Mouse (Mus musculus) thymus, adult 2 months (tissue): ENCODE measurements around the gene Mybl2. TPM values are rescaled to one million over a fixed set of nuclear protein-coding genes. Genes with fewer than 3 reads are reported as not detected.
A peak's percentile ranks its signal among the peaks of the same experiment; 100 is the strongest.
"Not testable (repeated sequence)": the region's sequence is repeated elsewhere in the genome, so short reads cannot be mapped to it uniquely, and the experiment has no call there.

ENCODE experiments used
- DNase-seq: peaks from one replicate; pipeline ENCODE4 v3.0.0; 2021
- H3K27ac ChIP-seq: fragments of 200-500 bp; 2 replicates; pipeline ENCODE4 v1.5.1; 2012; ENCODE audit warnings: low read length, control low read depth; ENCODE audit not compliant: control insufficient read depth, insufficient read depth
- H3K27me3 ChIP-seq: fragments of 200-500 bp; 2 replicates; pipeline ENCODE4 v1.6.1; 2012; ENCODE audit warnings: mild to moderate bottlenecking, low read length, moderate library complexity, mixed read lengths; ENCODE audit not compliant: control insufficient read depth, insufficient read depth
- H3K36me3 ChIP-seq: fragments of 200-500 bp; 2 replicates; pipeline ENCODE4 v1.6.1; 2012; ENCODE audit warnings: mild to moderate bottlenecking, low read length, moderate library complexity; ENCODE audit not compliant: control insufficient read depth, insufficient read depth
- H3K4me1 ChIP-seq: fragments of 200-500 bp; replicated peaks from 2 replicates; pipeline ENCODE4 v1.6.1; 2012; ENCODE audit warnings: low read length; ENCODE audit not compliant: control insufficient read depth, insufficient read depth
- H3K4me3 ChIP-seq: fragments of 200-500 bp; 2 replicates; pipeline ENCODE4 v1.5.1; 2012; ENCODE audit warnings: mild to moderate bottlenecking, low read length, control low read depth, moderate library complexity; ENCODE audit not compliant: control insufficient read depth, insufficient read depth
- CTCF ChIP-seq: fragments of 200-500 bp; IDR thresholded peaks from 2 replicates; pipeline ENCODE4 v1.5.1; 2012; ENCODE audit warnings: mild to moderate bottlenecking, control low read depth, low read length, moderate library complexity, borderline replicate concordance; ENCODE audit not compliant: control insufficient read depth, poor library complexity, insufficient read depth; ENCODE audit errors: extremely low read depth
- POLR2A ChIP-seq: fragments of 200-500 bp; IDR thresholded peaks from 2 replicates; pipeline ENCODE4 v1.6.1; 2012; ENCODE audit warnings: mild to moderate bottlenecking, low read length, control low read depth, moderate library complexity; ENCODE audit not compliant: control insufficient read depth, poor library complexity, insufficient read depth; ENCODE audit errors: extremely low read depth
- WGBS: fragments of 180-500 bp; shearing (Covaris S2); methylation state at CpG from one replicate; pipeline ENCODE4 v1.1.7; 2018; 5-methylcytosine and 5-hydroxymethylcytosine counted together
- polyA plus RNA-seq: library from polyadenylated mRNA; depleted of rRNA; stranded (reverse); fragments of >200 nt; gene quantifications from 2 replicates; pipeline ENCODE4 v1.2.3, GENCODE M21; 2012

Mybl2 gene
- polyA plus RNA-seq, 1 experiment: 29.8 TPM

- Histone ChIP-seq H3K36me3 (no peaks in the 10 kb centered on the region), H3K27ac (no peak overlapping the region), H3K4me1 (peaks cover 17% of the 10 kb centered on the region), H3K27me3 (no peaks in the 10 kb centered on the region), H3K4me3 (peak overlapping the region; percentile 57)
- 44% methylated on average over 5 of the region's 5 CpGs for WGBS
- no peak for DNase-seq
- TF ChIP-seq POLR2A (no peak), CTCF (no peak)
Observed at GRCm38 (mm10) chr2:163055715-163056114, 1.2 kb downstream of the Mybl2 start.

- Histone ChIP-seq H3K4me1 (peaks cover 17% of the 10 kb centered on the region), H3K27ac (no peak overlapping the region), H3K36me3 (no peaks in the 10 kb centered on the region), H3K27me3 (no peaks in the 10 kb centered on the region), H3K4me3 (no peak overlapping the region)
- TF ChIP-seq CTCF (no peak), POLR2A (no peak)
- DNase-seq: no peak
- 94% methylated on average over 9 of the region's 9 CpGs for WGBS
Observed at GRCm38 (mm10) chr2:163056584-163056983, 2.1 kb downstream of the Mybl2 start.

- H3K27me3 ChIP-seq, H3K36me3 ChIP-seq, DNase-seq, H3K27ac ChIP-seq, H3K4me3 ChIP-seq: not testable (repeated sequence)
- WGBS: 96% methylated on average over 7 of the region's 7 CpGs
- H3K4me1 ChIP-seq: peaks cover 15% of the 10 kb centered on the region
Observed at GRCm38 (mm10) chr2:163058981-163059380, 4.5 kb downstream of the Mybl2 start.

GRCm38 (mm10) chr2:163060630-163061029 lies 6.1 kb downstream of the Mybl2 start:
- 82% methylated on average over 6 of the region's 6 CpGs for WGBS
- H3K4me3 ChIP-seq: no peak overlapping the region
- TF ChIP-seq POLR2A (no peak), CTCF (no peak)
- H3K4me1 ChIP-seq: peaks cover 1% of the 10 kb centered on the region
- DNase-seq: no peak
- H3K27ac ChIP-seq: no peak overlapping the region
- H3K36me3 ChIP-seq: peaks cover 7% of the 10 kb centered on the region; the same call in 1 of the 2 replicates
- H3K27me3 ChIP-seq: no peaks in the 10 kb centered on the region

- H3K27me3 ChIP-seq: no peaks in the 10 kb centered on the region
- H3K36me3 ChIP-seq: peaks cover 7% of the 10 kb centered on the region; the same call in 1 of the 2 replicates
- DNase-seq: no peak
- H3K4me1 ChIP-seq: no peaks in the 10 kb centered on the region
- TF ChIP-seq POLR2A: no peak
- no peak for TF ChIP-seq CTCF
- H3K4me3 ChIP-seq: no peak overlapping the region
- WGBS: 80% methylated on average over 8 of the region's 8 CpGs
- no peak overlapping the region for H3K27ac ChIP-seq
Observed at GRCm38 (mm10) chr2:163061203-163062118, 7.0 kb downstream of the Mybl2 start.

GRCm38 (mm10) chr2:163062119-163062508 lies 7.6 kb downstream of the Mybl2 start:
- DNase-seq: no peak
- H3K36me3 ChIP-seq: peaks cover 7% of the 10 kb centered on the region; the same call in 1 of the 2 replicates
- WGBS: 95% methylated on average over 6 of the region's 6 CpGs

GRCm38 (mm10) chr2:163066326-163066725 lies 11.8 kb downstream of the Mybl2 start:
- WGBS: 97% methylated on average over 6 of the region's 6 CpGs
- no peak overlapping the region for H3K4me3 ChIP-seq
- peaks cover 14% of the 10 kb centered on the region for H3K36me3 ChIP-seq
- H3K27me3 ChIP-seq: no peaks in the 10 kb centered on the region
- TF ChIP-seq POLR2A: no peak
- DNase-seq: no peak
- no peak overlapping the region for H3K27ac ChIP-seq
- no peaks in the 10 kb centered on the region for H3K4me1 ChIP-seq

More at GRCm38 (mm10) chr2:163062119-163062508, 7.6 kb downstream of the Mybl2 start:
- no peaks in the 10 kb centered on the region for H3K4me1 ChIP-seq
- no peak for TF ChIP-seq POLR2A
- TF ChIP-seq CTCF: no peak
- no peak overlapping the region for H3K27ac ChIP-seq
- no peak overlapping the region for H3K4me3 ChIP-seq
- no peaks in the 10 kb centered on the region for H3K27me3 ChIP-seq
